Mouse (Mus musculus): Measurements from ENCODE around the gene Kcnd3.
A peak's percentile ranks its signal among the peaks of the same experiment; 100 is the strongest.

The Kcnd3 gene

GRCm38 (mm10) chr3:105451627-105452555 lies at the start of gene Kcnd3:
TSS of gene Kcnd3 (plus strand) at chr3:105452330.
- peak; percentile 51 to 59 for DNase-seq (ENCODE audit: low spot score in 2 of 2)

GRCm38 (mm10) chr3:105402676-105403075 lies 49.5 kb upstream of the Kcnd3 start:
- no peak for DNase-seq (ENCODE audit: low spot score in 2 of 2)

GRCm38 (mm10) chr3:105403410-105404076 lies 48.6 kb upstream of the Kcnd3 start:
- no peak for DNase-seq (ENCODE audit: low spot score in 2 of 2)

- DNase-seq (ENCODE audit: low spot score in 2 of 2), result peak in 1 of 2 experiments; percentile 34
Observed at GRCm38 (mm10) chr3:105404077-105404446, 48.1 kb upstream of the Kcnd3 start.

- no peak for DNase-seq (ENCODE audit: low spot score in 2 of 2)
Observed at GRCm38 (mm10) chr3:105405516-105405915, 46.6 kb upstream of the Kcnd3 start.

- no peak for DNase-seq (ENCODE audit: low spot score in 2 of 2)
Observed at GRCm38 (mm10) chr3:105406036-105406435, 46.1 kb upstream of the Kcnd3 start.

GRCm38 (mm10) chr3:105408211-105408610 lies 43.9 kb upstream of the Kcnd3 start:
- DNase-seq (ENCODE audit: low spot score in 2 of 2), result no peak

GRCm38 (mm10) chr3:105410810-105411209 lies 41.3 kb upstream of the Kcnd3 start:
- no peak for DNase-seq (ENCODE audit: low spot score in 2 of 2)

GRCm38 (mm10) chr3:105411776-105412175 lies 40.4 kb upstream of the Kcnd3 start:
- no peak for DNase-seq (ENCODE audit: low spot score in 2 of 2)

- peak; percentile 39 to 54 for DNase-seq (ENCODE audit: low spot score in 2 of 2)
Observed at GRCm38 (mm10) chr3:105412229-105412628, 39.9 kb upstream of the Kcnd3 start.

- no peak for DNase-seq (ENCODE audit: low spot score in 2 of 2)
Observed at GRCm38 (mm10) chr3:105412681-105413080, 39.4 kb upstream of the Kcnd3 start.

- DNase-seq (ENCODE audit: low spot score in 2 of 2), result no peak
Observed at GRCm38 (mm10) chr3:105418441-105418840, 33.7 kb upstream of the Kcnd3 start.

- no peak for DNase-seq (ENCODE audit: low spot score in 2 of 2)
Observed at GRCm38 (mm10) chr3:105422391-105422790, 29.7 kb upstream of the Kcnd3 start.

GRCm38 (mm10) chr3:105423427-105423826 lies 28.7 kb upstream of the Kcnd3 start:
- DNase-seq (ENCODE audit: low spot score in 2 of 2), result no peak

- no peak for DNase-seq (ENCODE audit: low spot score in 2 of 2)
Observed at GRCm38 (mm10) chr3:105428586-105428985, 23.5 kb upstream of the Kcnd3 start.

- peak in 1 of 2 experiments; percentile 61 for DNase-seq (ENCODE audit: low spot score in 2 of 2)
Observed at GRCm38 (mm10) chr3:105436383-105436782, 15.7 kb upstream of the Kcnd3 start.

- DNase-seq (ENCODE audit: low spot score in 2 of 2), result no peak
Observed at GRCm38 (mm10) chr3:105436971-105437370, 15.2 kb upstream of the Kcnd3 start.

GRCm38 (mm10) chr3:105440873-105441495 lies 11.1 kb upstream of the Kcnd3 start:
- DNase-seq (ENCODE audit: low spot score in 2 of 2), result no peak

GRCm38 (mm10) chr3:105450641-105451470 lies 1.3 kb upstream of the Kcnd3 start:
- peak; percentile 63 to 71 for DNase-seq (ENCODE audit: low spot score in 2 of 2)

GRCm38 (mm10) chr3:105452556-105453213 lies 555 bp downstream of the Kcnd3 start:
- peak; percentile 52 to 63 for DNase-seq (ENCODE audit: low spot score in 2 of 2)

Data from right cerebral cortex, postnatal 10 days (tissue).